9 mouse cellular contexts compared by ENCODE assay signal in the genomic region with DNA sequence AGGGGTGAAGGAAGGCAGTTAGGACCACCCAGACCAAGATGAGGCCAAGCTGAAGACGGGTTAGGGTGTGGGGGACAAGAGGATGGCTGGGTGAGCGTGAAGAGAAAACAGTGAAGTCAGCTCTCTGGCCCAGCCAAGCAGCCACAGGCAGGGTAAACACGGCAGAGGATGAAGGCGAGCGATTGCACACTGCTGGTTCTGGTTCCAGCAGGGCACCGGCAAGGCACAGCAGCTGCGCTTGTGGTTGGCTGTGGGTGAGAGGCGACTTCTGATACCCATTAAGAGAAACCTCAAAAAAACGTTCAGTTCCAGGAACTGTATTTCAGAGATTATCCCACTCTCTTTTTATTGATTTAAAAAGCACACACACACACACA. TPM values are rescaled to one million over a fixed set of nuclear protein-coding genes. Genes with fewer than 3 reads are reported as not detected.
DNase-seq lines count a peak whose midpoint lies in the region; ATAC-seq and TF ChIP-seq lines count a peak whose summit lies in the region.
"Had no signal": no experiment of that assay in that cellular context is flagged by ENCODE, and none has a peak within 500 bp of the region (broad histone marks: within the 10 kb centered on the region; RNA-seq: fewer than 3 reads in every experiment).

No protein-coding gene starts in this region.

- H3K9me3 ChIP-seq in heart, embryonic 16.5 days (replicated peaks; ENCODE audit: control insufficient read depth, low read length): no peaks in the 10 kb centered on the region
- no peaks in the 10 kb centered on the region for H3K9me3 ChIP-seq in heart, embryonic 11.5 days (replicated peaks; ENCODE audit: control insufficient read depth, low read length)
- H3K9me3 ChIP-seq in G1E (replicated peaks): no peaks in the 10 kb centered on the region
- no peaks in the 10 kb centered on the region for H3K9me3 ChIP-seq in limb, embryonic 14.5 days (ENCODE audit: control insufficient read depth, low read length)

- peak; percentile 57 for DNase-seq in G1E (ENCODE audit: low spot score)
- no peak for DNase-seq in limb, embryonic 14.5 days (ENCODE audit: low spot score)
- peak; percentile 41 to 60 for DNase-seq in spleen, postnatal 14 days (ENCODE audit: low spot score in 2 of 2)
- DNase-seq in cerebellum, postnatal 36 days: no peak
- no peak for DNase-seq in left cerebral cortex, postnatal 4 days
- DNase-seq in kidney, postnatal 14 days: no peak

- H3K36me3 ChIP-seq in heart, embryonic 16.5 days (ENCODE audit: control insufficient read depth, insufficient read depth): no peaks in the 10 kb centered on the region
- no peaks in the 10 kb centered on the region for H3K36me3 ChIP-seq in heart, embryonic 11.5 days (ENCODE audit: control insufficient read depth, insufficient read depth, low read length)
- no peaks in the 10 kb centered on the region for H3K36me3 ChIP-seq in G1E (replicated peaks)
- no peaks in the 10 kb centered on the region for H3K36me3 ChIP-seq in limb, embryonic 14.5 days (ENCODE audit: control insufficient read depth, insufficient read depth, low read length)

- no peak for TF ChIP-seq POLR2A in limb, embryonic 14.5 days (IDR thresholded peaks at IDR 0.05; ENCODE audit: borderline replicate concordance, extremely low read depth, insufficient read depth, insufficient read length)

- peaks cover 20% of the 10 kb centered on the region for H3K4me1 ChIP-seq in heart, embryonic 16.5 days (ENCODE audit: control insufficient read depth, insufficient read depth, low read length)
- H3K4me1 ChIP-seq in heart, embryonic 11.5 days (ENCODE audit: control insufficient read depth, insufficient read depth, low read length): peaks cover 17% of the 10 kb centered on the region
- H3K4me1 ChIP-seq in G1E (ENCODE audit: insufficient read depth, low read depth, low read length): peaks cover 93% of the 10 kb centered on the region
- peaks cover 14% of the 10 kb centered on the region for H3K4me1 ChIP-seq in limb, embryonic 14.5 days (ENCODE audit: control insufficient read depth, insufficient read depth, low read length)

- no peak for TF ChIP-seq CTCF in G1E (IDR thresholded peaks at IDR 0.05; ENCODE audit: low read depth, low read length)

- H3K4me2 ChIP-seq in heart, embryonic 16.5 days (ENCODE audit: low read depth, low read length): no peak overlapping the region
- no peak overlapping the region for H3K4me2 ChIP-seq in heart, embryonic 11.5 days
- H3K4me2 ChIP-seq in limb, embryonic 14.5 days (replicated peaks; ENCODE audit: low read depth, low read length, severe bottlenecking): no peak overlapping the region

- no peak overlapping the region for H3K9ac ChIP-seq in heart, embryonic 16.5 days (ENCODE audit: low read length)
- no peak overlapping the region for H3K9ac ChIP-seq in heart, embryonic 11.5 days (ENCODE audit: low read depth, low read length)
- no peak overlapping the region for H3K9ac ChIP-seq in limb, embryonic 14.5 days (ENCODE audit: low read depth, low read length, severe bottlenecking)

- no peak for ATAC-seq in heart, embryonic 16.5 days (replicated peaks; ENCODE audit: extremely low read depth, insufficient read depth, low FRiP score)
- no peak for ATAC-seq in heart, embryonic 11.5 days (replicated peaks; ENCODE audit: insufficient number of reproducible peaks, low FRiP score, low TSS enrichment)
- peak; percentile 57 for ATAC-seq in G1E (ENCODE audit: extremely low read depth, insufficient number of reproducible peaks, low FRiP score, poor library complexity, severe bottlenecking)
- no peak for ATAC-seq in limb, embryonic 14.5 days (ENCODE audit: low FRiP score, low read depth)

- intact Hi-C loops in left cerebral cortex, postnatal 4 days (cut with DNase I): no loop called here

- peak overlapping the region; percentile 19 for H3K27ac ChIP-seq in heart, embryonic 16.5 days (ENCODE audit: low read length)
- no peak overlapping the region for H3K27ac ChIP-seq in heart, embryonic 11.5 days (ENCODE audit: low read depth, low read length)
- H3K27ac ChIP-seq in limb, embryonic 14.5 days (replicated peaks; ENCODE audit: low read depth, low read length): 0 out of 2 replicates have a peak overlapping the region, but pooled peaks have one; percentile 8

- 60% methylated on average over 9 of the region's 9 CpGs for WGBS in heart, embryonic 16.5 days
- 67% methylated on average over 9 of the region's 9 CpGs for WGBS in heart, embryonic 11.5 days (ENCODE audit: insufficient replicate concordance)
- WGBS in limb, embryonic 14.5 days: 40% methylated on average over 9 of the region's 9 CpGs

- no peak overlapping the region for H3K4me3 ChIP-seq in heart, embryonic 16.5 days (ENCODE audit: low read length)
- H3K4me3 ChIP-seq in heart, embryonic 11.5 days (ENCODE audit: low read depth, low read length): no peak overlapping the region
- H3K4me3 ChIP-seq in G1E (ENCODE audit: low read depth, low read length): peak overlapping the region; percentile 64; the same call in 1 of the 2 replicates
- no peak overlapping the region for H3K4me3 ChIP-seq in limb, embryonic 14.5 days (replicated peaks; ENCODE audit: low read length)

- H3K27me3 ChIP-seq in heart, embryonic 16.5 days (ENCODE audit: control insufficient read depth, insufficient read depth, low read length): no peaks in the 10 kb centered on the region
- H3K27me3 ChIP-seq in heart, embryonic 11.5 days (ENCODE audit: control insufficient read depth, insufficient read depth, low read length): no peaks in the 10 kb centered on the region
- no peaks in the 10 kb centered on the region for H3K27me3 ChIP-seq in G1E (ENCODE audit: insufficient read depth, low read length)
- H3K27me3 ChIP-seq in limb, embryonic 14.5 days (ENCODE audit: control insufficient read depth, insufficient read depth, low read length): no peaks in the 10 kb centered on the region

RNA-seq across cellular contexts. Expression of a gene that starts 24.3 kb away (rescaled TPM):
- polyA plus RNA-seq in heart, embryonic 16.5 days (2015; fragmentation: Nextera tagmentation; extraction: Ambion mirVana): not detected in 2 replicates
- polyA plus RNA-seq in heart, embryonic 11.5 days (2014; fragmentation: Nextera tagmentation; extraction: Ambion mirVana): 0.27 TPM in 1 of 2 replicates, not detected in the other
- not detected in 2 replicates for total RNA-seq in G1E (2014; fragmentation: Nextera tagmentation)
- total RNA-seq in G1E (2017): 0.23 TPM in 1 of 2 replicates, not detected in the other
- not detected in 2 replicates for polyA plus RNA-seq in G1E (2012)
- not detected in 2 replicates for polyA plus RNA-seq in limb, embryonic 14.5 days (2012; rRNA removed)
- polyA plus RNA-seq in limb, embryonic 14.5 days (2014; fragmentation: Nextera tagmentation; extraction: Ambion mirVana): not detected in 2 replicates
- not detected for total RNA-seq in left cerebral cortex, postnatal 4 days (2021)
- polyA plus RNA-seq: limb, embryonic 11.5 days had no signal

RNA-seq across cellular contexts. Expression of a gene that starts 32.7 kb away (rescaled TPM):
- polyA plus RNA-seq in heart, embryonic 16.5 days (2015; fragmentation: Nextera tagmentation; extraction: Ambion mirVana): 0.59 and 2.4 TPM in 2 replicates
- 3.2 and 3.8 TPM in 2 replicates for polyA plus RNA-seq in heart, embryonic 11.5 days (2014; fragmentation: Nextera tagmentation; extraction: Ambion mirVana)
- total RNA-seq in G1E (2014; fragmentation: Nextera tagmentation): not detected in 2 replicates
- total RNA-seq in G1E (2017): 1.3 and 2.0 TPM in 2 replicates
- polyA plus RNA-seq in G1E (2012): 0.02 TPM in 1 of 2 replicates, not detected in the other
- 0.08 and 0.10 TPM in 2 replicates for polyA plus RNA-seq in limb, embryonic 14.5 days (2012; rRNA removed)
- polyA plus RNA-seq in limb, embryonic 14.5 days (2014; fragmentation: Nextera tagmentation; extraction: Ambion mirVana): 0.22 and 0.30 TPM in 2 replicates
- not detected for total RNA-seq in left cerebral cortex, postnatal 4 days (2021)

Comparison
In these comparisons a context has a peak if more than half of its experiments do, and no peak if none do; other contexts are left out.
1. DNase-seq: peak in G1E (single experiment) and spleen, postnatal 14 days (2 of 2); none in limb, embryonic 14.5 days (single experiment), cerebellum, postnatal 36 days (0 of 2), left cerebral cortex, postnatal 4 days (single experiment) and kidney, postnatal 14 days (single experiment).